Mouse (Mus musculus): ENCODE measurements at regions not wholly inside any gene's neighbourhood (a gene's known extent, or its start where the extent isn't known, plus 50 kb on each side); places are given as distances from the start of the nearest gene placed in this dataset.

GRCm38 (mm10) chr1:35864246-35864645 is 204.0 kb upstream of the Hs6st1 start:
- TF ChIP-seq CTCF (IDR thresholded peaks at IDR 0.05; ENCODE audit: extremely low read depth, insufficient read depth, low read length), result no peak
- TF ChIP-seq POLR2A (IDR thresholded peaks at IDR 0.05; ENCODE audit: extremely low read depth, insufficient read depth, low read length), result no peak
